Mouse (Mus musculus) midbrain, embryonic 13.5 days (tissue): ENCODE data around the gene Krtap9-1. TPM values are rescaled to one million over a fixed set of nuclear protein-coding genes. Genes with fewer than 3 reads are reported as not detected.

Experiments used
- polyA plus RNA-seq: library from polyadenylated mRNA; unstranded; fragments of >200 nt; fragmentation: Nextera tagmentation; extraction: Ambion mirVana; gene quantifications from 2 replicates; pipeline ENCODE4 v1.2.1, GENCODE M21; 2015

Krtap9-1 gene
- polyA plus RNA-seq, 1 experiment from 2014 or later, result not detected

Other genes with a start within 250 kb of the Krtap9-1 start
- not detected in 2 replicates for gene Krtap4-1, start 245.2 kb upstream of the Krtap9-1 start, polyA plus RNA-seq
- not detected in 2 replicates for gene Krtap4-2, start 238.3 kb upstream of the Krtap9-1 start, polyA plus RNA-seq
- gene Krtap4-7, start 229.3 kb upstream of the Krtap9-1 start, polyA plus RNA-seq, result not detected in 2 replicates
- gene Gm11555, start 223.2 kb upstream of the Krtap9-1 start, polyA plus RNA-seq, result not detected in 2 replicates
- not detected in 2 replicates for gene Gm11563, start 214.4 kb upstream of the Krtap9-1 start, polyA plus RNA-seq
- gene Krtap4-6, start 207.4 kb upstream of the Krtap9-1 start, polyA plus RNA-seq, result not detected in 2 replicates
- gene Gm14190, start 182.6 kb upstream of the Krtap9-1 start, polyA plus RNA-seq, result not detected in 2 replicates
- gene Gm14180, start 139.1 kb upstream of the Krtap9-1 start, polyA plus RNA-seq, result not detected in 2 replicates
- not detected in 2 replicates for gene Gm11595, start 100.5 kb upstream of the Krtap9-1 start, polyA plus RNA-seq
- gene Krtap4-8, start 92.7 kb upstream of the Krtap9-1 start, polyA plus RNA-seq, result not detected in 2 replicates
- gene Krtap4-9, start 88.2 kb upstream of the Krtap9-1 start, polyA plus RNA-seq, result not detected in 2 replicates
- not detected in 2 replicates for gene Gm11596, start 79.9 kb upstream of the Krtap9-1 start, polyA plus RNA-seq
- gene Gm11569, start 74.5 kb upstream of the Krtap9-1 start, polyA plus RNA-seq, result not detected in 2 replicates
- not detected in 2 replicates for gene Gm11554, start 68.9 kb upstream of the Krtap9-1 start, polyA plus RNA-seq
- not detected in 2 replicates for gene Krtap4-13, start 63.5 kb upstream of the Krtap9-1 start, polyA plus RNA-seq
- not detected in 2 replicates for gene Gm11564, start 57.7 kb upstream of the Krtap9-1 start, polyA plus RNA-seq
- gene 2300003K06Rik, start 35.3 kb upstream of the Krtap9-1 start, polyA plus RNA-seq, result not detected in 2 replicates
- gene Krtap4-16, start 21.8 kb upstream of the Krtap9-1 start, polyA plus RNA-seq, result not detected in 2 replicates
- not detected in 2 replicates for gene Gm11568, start 15.5 kb upstream of the Krtap9-1 start, polyA plus RNA-seq
- not detected in 2 replicates for gene Gm11559, start 8.9 kb upstream of the Krtap9-1 start, polyA plus RNA-seq
- not detected in 2 replicates for gene Gm11567, start 5.8 kb downstream of the Krtap9-1 start, polyA plus RNA-seq
- not detected in 2 replicates for gene Krtap31-1, start 34.5 kb downstream of the Krtap9-1 start, polyA plus RNA-seq
- not detected in 2 replicates for gene Gm11565, start 41.4 kb downstream of the Krtap9-1 start, polyA plus RNA-seq
- gene Krtap31-2, start 62.9 kb downstream of the Krtap9-1 start, polyA plus RNA-seq, result not detected in 2 replicates
- not detected in 2 replicates for gene Krtap9-5, start 75.1 kb downstream of the Krtap9-1 start, polyA plus RNA-seq
- not detected in 2 replicates for gene Krtap29-1, start 105.7 kb downstream of the Krtap9-1 start, polyA plus RNA-seq
- not detected in 2 replicates for gene Krtap16-1, start 113.2 kb downstream of the Krtap9-1 start, polyA plus RNA-seq
- 0.28 and 0.37 TPM in 2 replicates for gene Krtap17-1, start 120.6 kb downstream of the Krtap9-1 start, polyA plus RNA-seq
- not detected in 2 replicates for gene Krt33a, start 142.8 kb downstream of the Krtap9-1 start, polyA plus RNA-seq
- not detected in 2 replicates for gene Krt33b, start 156.5 kb downstream of the Krtap9-1 start, polyA plus RNA-seq
- gene Krt34, start 168.2 kb downstream of the Krtap9-1 start, polyA plus RNA-seq, result not detected in 2 replicates
- gene Krt31, start 177.2 kb downstream of the Krtap9-1 start, polyA plus RNA-seq, result not detected in 2 replicates
- not detected in 2 replicates for gene Krt32, start 214.8 kb downstream of the Krtap9-1 start, polyA plus RNA-seq
- not detected in 2 replicates for gene Krt35, start 222.9 kb downstream of the Krtap9-1 start, polyA plus RNA-seq
- not detected in 2 replicates for gene Krt36, start 232.2 kb downstream of the Krtap9-1 start, polyA plus RNA-seq
- gene Krt13, start 248.2 kb downstream of the Krtap9-1 start, polyA plus RNA-seq, result 0.22 TPM in 1 of 2 replicates, not detected in the other